Mouse (Mus musculus): ENCODE measurements around the gene Myh15. TPM values are rescaled to one million over a fixed set of nuclear protein-coding genes. Genes with fewer than 3 reads are reported as not detected.

Gene Myh15
- polyA plus RNA-seq (2016; fragmentation: Nextera tagmentation; extraction: Ambion mirVana) = 0.04 and 0.05 TPM in 2 replicates

- no peaks in the 10 kb centered on the region for H3K36me3 ChIP-seq (replicated peaks)
- no peak within 1 kb of the TSS for H3K4me2 ChIP-seq
- no peak for ATAC-seq (ENCODE audit: low FRiP score)
- no peak within 1 kb of the TSS for H3K9ac ChIP-seq
- H3K27ac ChIP-seq = no peak within 1 kb of the TSS
- no peaks in the 10 kb centered on the region for H3K4me1 ChIP-seq
- 91% methylated on average over 1 of the region's 1 CpGs for WGBS
- no peak within 1 kb of the TSS for H3K4me3 ChIP-seq (replicated peaks)
- no peaks in the 10 kb centered on the region for H3K27me3 ChIP-seq
- no peaks in the 10 kb centered on the region for H3K9me3 ChIP-seq
Measured at GRCm38 (mm10) chr16:49057186-49057585, at the start of gene Myh15. TSS of gene Myh15 (plus strand) at chr16:49057486.

- Histone ChIP-seq H3K36me3 (replicated peaks) (peaks cover 23% of the 10 kb centered on the region), H3K4me1 (no peaks in the 10 kb centered on the region), H3K4me3 (replicated peaks) (no peak overlapping the region), H3K9me3 (no peaks in the 10 kb centered on the region), H3K27ac (no peak overlapping the region), H3K9ac (no peak overlapping the region), H3K27me3 (no peaks in the 10 kb centered on the region), H3K4me2 (no peak overlapping the region)
- ATAC-seq (ENCODE audit: low FRiP score) = no peak
- 47% methylated on average over 5 of the region's 5 CpGs for WGBS
Measured at GRCm38 (mm10) chr16:49016620-49017332, 40.5 kb upstream of the Myh15 start.

- Histone ChIP-seq H3K4me1 (no peaks in the 10 kb centered on the region), H3K27ac (no peak overlapping the region), H3K4me2 (no peak overlapping the region), H3K9ac (no peak overlapping the region), H3K4me3 (replicated peaks) (no peak overlapping the region), H3K36me3 (replicated peaks) (no peaks in the 10 kb centered on the region), H3K9me3 (no peaks in the 10 kb centered on the region), H3K27me3 (no peaks in the 10 kb centered on the region)
- no peak; the same call in 1 of the 2 replicates for ATAC-seq (ENCODE audit: low FRiP score)
- WGBS = 62% methylated on average over 4 of the region's 4 CpGs
Measured at GRCm38 (mm10) chr16:49035852-49036251, 21.4 kb upstream of the Myh15 start.

- no peak overlapping the region for H3K9ac ChIP-seq
- H3K4me2 ChIP-seq = no peak overlapping the region
- ATAC-seq (ENCODE audit: low FRiP score) = no peak
- WGBS = 81% methylated on average over 4 of the region's 4 CpGs
- H3K27ac ChIP-seq = no peak overlapping the region
- no peaks in the 10 kb centered on the region for H3K9me3 ChIP-seq
- H3K4me3 ChIP-seq (replicated peaks) = no peak overlapping the region
- H3K4me1 ChIP-seq = no peaks in the 10 kb centered on the region
- H3K36me3 ChIP-seq (replicated peaks) = no peaks in the 10 kb centered on the region
- no peaks in the 10 kb centered on the region for H3K27me3 ChIP-seq
Measured at GRCm38 (mm10) chr16:49037771-49038170, 19.5 kb upstream of the Myh15 start.

GRCm38 (mm10) chr16:49040554-49041221 is 16.6 kb upstream of the Myh15 start:
- H3K4me2 ChIP-seq = no peak overlapping the region
- H3K9ac ChIP-seq = no peak overlapping the region
- no peaks in the 10 kb centered on the region for H3K9me3 ChIP-seq
- H3K27me3 ChIP-seq = no peaks in the 10 kb centered on the region
- no peaks in the 10 kb centered on the region for H3K4me1 ChIP-seq
- H3K4me3 ChIP-seq (replicated peaks) = no peak overlapping the region
- no peak for ATAC-seq (ENCODE audit: low FRiP score)
- no peak overlapping the region for H3K27ac ChIP-seq
- H3K36me3 ChIP-seq (replicated peaks) = no peaks in the 10 kb centered on the region
- 85% methylated on average over 3 of the region's 3 CpGs for WGBS

GRCm38 (mm10) chr16:49049214-49049613 is 8.1 kb upstream of the Myh15 start:
- Histone ChIP-seq H3K4me3 (replicated peaks) (no peak overlapping the region), H3K9ac (no peak overlapping the region), H3K27me3 (no peaks in the 10 kb centered on the region), H3K9me3 (no peaks in the 10 kb centered on the region), H3K36me3 (replicated peaks) (no peaks in the 10 kb centered on the region), H3K4me1 (no peaks in the 10 kb centered on the region), H3K4me2 (no peak overlapping the region), H3K27ac (no peak overlapping the region)
- no peak for ATAC-seq (ENCODE audit: low FRiP score)

- H3K4me1 ChIP-seq = no peaks in the 10 kb centered on the region
- WGBS = 69% methylated on average over 5 of the region's 5 CpGs
- H3K27ac ChIP-seq = no peak overlapping the region
- no peak overlapping the region for H3K9ac ChIP-seq
- no peaks in the 10 kb centered on the region for H3K9me3 ChIP-seq
- no peaks in the 10 kb centered on the region for H3K36me3 ChIP-seq (replicated peaks)
- H3K27me3 ChIP-seq = no peaks in the 10 kb centered on the region
- H3K4me2 ChIP-seq = no peak overlapping the region
- peak; percentile 55; the same call in 1 of the 2 replicates for ATAC-seq (ENCODE audit: low FRiP score)
- no peak overlapping the region for H3K4me3 ChIP-seq (replicated peaks)
Measured at GRCm38 (mm10) chr16:49069256-49069963, 12.1 kb downstream of the Myh15 start.

GRCm38 (mm10) chr16:49071316-49071715 is 14.0 kb downstream of the Myh15 start:
- WGBS = 92% methylated on average over 3 of the region's 3 CpGs
- Histone ChIP-seq H3K27me3 (no peaks in the 10 kb centered on the region), H3K9me3 (no peaks in the 10 kb centered on the region), H3K4me3 (replicated peaks) (no peak overlapping the region), H3K4me1 (no peaks in the 10 kb centered on the region), H3K27ac (no peak overlapping the region), H3K36me3 (replicated peaks) (no peaks in the 10 kb centered on the region), H3K9ac (no peak overlapping the region), H3K4me2 (no peak overlapping the region)
- ATAC-seq (ENCODE audit: low FRiP score) = no peak

GRCm38 (mm10) chr16:49128015-49128414 is 70.7 kb downstream of the Myh15 start:
- H3K27ac ChIP-seq = no peak overlapping the region
- no peak overlapping the region for H3K4me2 ChIP-seq
- no peaks in the 10 kb centered on the region for H3K9me3 ChIP-seq
- WGBS = 59% methylated on average over 1 of the region's 1 CpGs
- no peak for ATAC-seq (ENCODE audit: low FRiP score)
- no peak overlapping the region for H3K9ac ChIP-seq
- H3K4me1 ChIP-seq = no peaks in the 10 kb centered on the region
- H3K4me3 ChIP-seq (replicated peaks) = no peak overlapping the region
- no peaks in the 10 kb centered on the region for H3K36me3 ChIP-seq (replicated peaks)
- no peaks in the 10 kb centered on the region for H3K27me3 ChIP-seq

GRCm38 (mm10) chr16:49156193-49156592 is 98.9 kb downstream of the Myh15 start:
- Histone ChIP-seq H3K4me2 (no peak overlapping the region), H3K9ac (no peak overlapping the region), H3K27ac (no peak overlapping the region), H3K4me3 (replicated peaks) (no peak overlapping the region), H3K27me3 (no peaks in the 10 kb centered on the region), H3K9me3 (no peaks in the 10 kb centered on the region), H3K4me1 (no peaks in the 10 kb centered on the region), H3K36me3 (replicated peaks) (no peaks in the 10 kb centered on the region)
- 86% methylated on average over 2 of the region's 2 CpGs for WGBS
- no peak for ATAC-seq (ENCODE audit: low FRiP score)

- ATAC-seq (ENCODE audit: low FRiP score) = peak; percentile 75; the same call in 1 of the 2 replicates
- Histone ChIP-seq H3K4me3 (replicated peaks) (no peak overlapping the region), H3K27ac (no peak overlapping the region), H3K27me3 (no peaks in the 10 kb centered on the region), H3K9me3 (no peaks in the 10 kb centered on the region), H3K4me2 (no peak overlapping the region), H3K36me3 (replicated peaks) (no peaks in the 10 kb centered on the region), H3K9ac (no peak overlapping the region), H3K4me1 (no peaks in the 10 kb centered on the region)
- WGBS = 42% methylated on average over 7 of the region's 7 CpGs
Measured at GRCm38 (mm10) chr16:49164349-49165137, 107.3 kb downstream of the Myh15 start.

- 91% methylated on average over 11 of the region's 11 CpGs for WGBS
- H3K9ac ChIP-seq = no peak overlapping the region
- ATAC-seq (ENCODE audit: low FRiP score) = no peak
- no peak overlapping the region for H3K27ac ChIP-seq
- no peaks in the 10 kb centered on the region for H3K36me3 ChIP-seq (replicated peaks)
- no peak overlapping the region for H3K4me2 ChIP-seq
- H3K4me3 ChIP-seq (replicated peaks) = no peak overlapping the region
- no peaks in the 10 kb centered on the region for H3K4me1 ChIP-seq
- H3K9me3 ChIP-seq = no peaks in the 10 kb centered on the region
- no peaks in the 10 kb centered on the region for H3K27me3 ChIP-seq
Measured at GRCm38 (mm10) chr16:49165728-49166127, 108.4 kb downstream of the Myh15 start.
